Mouse (Mus musculus) liver, adult (tissue): Measurements from ENCODE around the gene Col12a1.

ENCODE experiments used
- GATA4 ChIP-seq: IDR thresholded peaks from 2 replicates; pipeline ENCODE4 v1.6.1; 2014; ENCODE audit warnings: mild to moderate bottlenecking, low read length; ENCODE audit not compliant: insufficient replicate concordance

Gene Col12a1

GRCm38 (mm10) chr9:79717836-79718475 is 675 bp downstream of the Col12a1 start:
- TF ChIP-seq GATA4 = no peak

GRCm38 (mm10) chr9:79716909-79717835 is 1.5 kb downstream of the Col12a1 start:
- TF ChIP-seq GATA4 = no peak

- no peak for TF ChIP-seq GATA4
Observed at GRCm38 (mm10) chr9:79716496-79716895, 2.1 kb downstream of the Col12a1 start.

GRCm38 (mm10) chr9:79714471-79715045 is 4.1 kb downstream of the Col12a1 start:
- no peak for TF ChIP-seq GATA4

- TF ChIP-seq GATA4 = no peak
Observed at GRCm38 (mm10) chr9:79689771-79690535, 28.7 kb downstream of the Col12a1 start.

- TF ChIP-seq GATA4 = no peak
Observed at GRCm38 (mm10) chr9:79689342-79689741, 29.3 kb downstream of the Col12a1 start.

- no peak for TF ChIP-seq GATA4
Observed at GRCm38 (mm10) chr9:79687227-79687626, 31.4 kb downstream of the Col12a1 start.

- no peak for TF ChIP-seq GATA4
Observed at GRCm38 (mm10) chr9:79686049-79686448, 32.6 kb downstream of the Col12a1 start.

GRCm38 (mm10) chr9:79680453-79681240 is 38.0 kb downstream of the Col12a1 start:
- no peak for TF ChIP-seq GATA4

GRCm38 (mm10) chr9:79653327-79654150 is 65.1 kb downstream of the Col12a1 start:
- TF ChIP-seq GATA4 = no peak

- TF ChIP-seq GATA4 = no peak
Observed at GRCm38 (mm10) chr9:79648587-79648986, 70.0 kb downstream of the Col12a1 start.

- TF ChIP-seq GATA4 = no peak
Observed at GRCm38 (mm10) chr9:79645757-79646156, 72.9 kb downstream of the Col12a1 start.

GRCm38 (mm10) chr9:79639430-79640090 is 79.1 kb downstream of the Col12a1 start:
- no peak for TF ChIP-seq GATA4
